Mouse (Mus musculus) E14TG2a.4 (cell line): ENCODE measurements at regions not wholly inside any gene's neighbourhood (a gene's known extent, or its start where the extent isn't known, plus 50 kb on each side); places are given as distances from the start of the nearest gene placed in this dataset.

ENCODE experiments used
- CTCF ChIP-seq: conservative IDR thresholded peaks from 2 replicates; pipeline ENCODE4 v1.5.1; 2014; ENCODE audit warnings: low read length
- NANOG ChIP-seq: IDR thresholded peaks from 2 replicates; pipeline ENCODE4 v1.6.1; 2014; ENCODE audit warnings: borderline replicate concordance, low read length, mixed read lengths
- POU5F1 ChIP-seq: IDR thresholded peaks from 2 replicates; pipeline ENCODE4 v1.6.1; 2014; ENCODE audit warnings: low read length, borderline replicate concordance

GRCm38 (mm10) chr4:25364402-25364801, 82.8 kb upstream of the Ufl1 start:
- TF ChIP-seq CTCF (no peak), NANOG (no peak), POU5F1 (no peak)
